Mouse (Mus musculus) brain, embryonic 14.5 days (tissue): ENCODE data around the gene Lrrc74b. TPM values are rescaled to one million over a fixed set of nuclear protein-coding genes. Genes with fewer than 3 reads are reported as not detected.
"Not testable (repeated sequence)": the region's sequence is repeated elsewhere in the genome, so short reads cannot be mapped to it uniquely, and the experiment has no call there.

Experiments
- DNase-seq: peaks from one replicate; pipeline ENCODE4 v3.0.0-alpha.2; 2011; ENCODE audit warnings: low read depth
- CTCF ChIP-seq: fragments of 200-500 bp; IDR thresholded peaks from 2 replicates; pipeline ENCODE4 v1.5.1; 2012; ENCODE audit warnings: inconsistent platforms, mild to moderate bottlenecking, moderate library complexity, borderline replicate concordance; ENCODE audit not compliant: insufficient read depth, insufficient read length; ENCODE audit errors: extremely low read depth
- POLR2A ChIP-seq: fragments of 200-500 bp; IDR thresholded peaks from 2 replicates; pipeline ENCODE4 v1.6.1; 2012; ENCODE audit warnings: mild to moderate bottlenecking, inconsistent platforms, borderline replicate concordance; ENCODE audit not compliant: poor library complexity, insufficient read depth, insufficient read length, severe bottlenecking; ENCODE audit errors: extremely low read depth
- polyA plus RNA-seq: library from polyadenylated mRNA; depleted of rRNA; stranded (reverse); fragments of >200 nt; gene quantifications from 2 replicates; pipeline ENCODE4 v1.2.3, GENCODE M21; 2012; rRNA removed

The Lrrc74b gene
- polyA plus RNA-seq, 1 experiment: 0.78 TPM

GRCm38 (mm10) chr16:17510686-17511085 lies 50.4 kb downstream of the Lrrc74b start:
- DNase-seq: no peak
- no peak for TF ChIP-seq CTCF
- TF ChIP-seq POLR2A: no peak

- DNase-seq: no peak
- no peak for TF ChIP-seq POLR2A
- no peak for TF ChIP-seq CTCF
These were observed 50.9 kb downstream of the Lrrc74b start for GRCm38 (mm10) chr16:17510143-17510542.

GRCm38 (mm10) chr16:17509240-17509597 lies 51.8 kb downstream of the Lrrc74b start:
- no peak for DNase-seq
- TF ChIP-seq CTCF (no peak), POLR2A (no peak)

GRCm38 (mm10) chr16:17508546-17509239 lies 52.4 kb downstream of the Lrrc74b start, which contains the start of gene Lztr1:
Lztr1 (plus strand) TSS chr16:17508688.
- DNase-seq: peak; percentile 96
- 0 out of 2 replicates have a peak, but pooled peaks have one; percentile 6 for TF ChIP-seq CTCF
- peak; percentile 60; the same call in 1 of the 2 replicates for TF ChIP-seq POLR2A

- DNase-seq: not testable (repeated sequence)
These were observed 53.0 kb downstream of the Lrrc74b start for GRCm38 (mm10) chr16:17508031-17508430.

GRCm38 (mm10) chr16:17507018-17507552 lies 54.0 kb downstream of the Lrrc74b start:
- TF ChIP-seq POLR2A: no peak
- no peak for TF ChIP-seq CTCF
- no peak for DNase-seq

GRCm38 (mm10) chr16:17502681-17503080 lies 58.4 kb downstream of the Lrrc74b start:
- no peak for DNase-seq
- TF ChIP-seq POLR2A: no peak
- TF ChIP-seq CTCF: no peak

- peak; percentile 81 for DNase-seq
- TF ChIP-seq POLR2A (no peak), CTCF (no peak)
These were observed 61.7 kb downstream of the Lrrc74b start for GRCm38 (mm10) chr16:17499249-17499883.

GRCm38 (mm10) chr16:17496499-17497305 lies 64.3 kb downstream of the Lrrc74b start:
- no peak for TF ChIP-seq POLR2A
- no peak for TF ChIP-seq CTCF
- DNase-seq: peak; percentile 87

Other genes with a start within 250 kb of the Lrrc74b start
- 0.93 and 0.98 TPM in 2 replicates for gene Serpind1, start 229.9 kb downstream of the Lrrc74b start, polyA plus RNA-seq
- 9.5 and 19.6 TPM in 2 replicates for gene Snap29, start 155.3 kb downstream of the Lrrc74b start, polyA plus RNA-seq
- 131 and 151 TPM in 2 replicates for gene Pi4ka, start 154.9 kb downstream of the Lrrc74b start, polyA plus RNA-seq
- gene Crkl, start 109.3 kb downstream of the Lrrc74b start, polyA plus RNA-seq: 58.5 and 66.4 TPM in 2 replicates
- gene Aifm3, start 71.6 kb downstream of the Lrrc74b start, polyA plus RNA-seq: 16.6 and 17.4 TPM in 2 replicates
- 309 and 395 TPM in 2 replicates for gene Lztr1, start 52.6 kb downstream of the Lrrc74b start, polyA plus RNA-seq
- 75.1 and 103 TPM in 2 replicates for gene Thap7, start 30.1 kb downstream of the Lrrc74b start, polyA plus RNA-seq
- 1.4 and 1.8 TPM in 2 replicates for gene P2rx6, start 638 bp upstream of the Lrrc74b start, polyA plus RNA-seq
- 27.5 and 38.6 TPM in 2 replicates for gene Slc7a4, start 22.0 kb upstream of the Lrrc74b start, polyA plus RNA-seq
- 98.5 and 120 TPM in 2 replicates for gene Smpd4, start 58.1 kb upstream of the Lrrc74b start, polyA plus RNA-seq
- gene Ccdc74a, start 85.2 kb upstream of the Lrrc74b start, polyA plus RNA-seq: 6.1 and 8.5 TPM in 2 replicates
- 65.0 and 87.3 TPM in 2 replicates for gene Med15, start 171.6 kb upstream of the Lrrc74b start, polyA plus RNA-seq
- gene Klhl22, start 198.4 kb upstream of the Lrrc74b start, polyA plus RNA-seq: 109 and 116 TPM in 2 replicates
- 11.8 and 15.5 TPM in 2 replicates for gene Scarf2, start 236.0 kb upstream of the Lrrc74b start, polyA plus RNA-seq